Mouse (Mus musculus) kidney, postnatal 0 days (tissue): ENCODE results near the gene Tub. TPM values are rescaled to one million over a fixed set of nuclear protein-coding genes. Genes with fewer than 3 reads are reported as not detected.
A peak's percentile ranks its signal among the peaks of the same experiment; 100 is the strongest.

Experiments used
- ATAC-seq: fragments of 200-750 bp; cut with Nextera tagmentation; replicated peaks from 2 replicates; pipeline ENCODE4 v1.8.0; 2017; ENCODE audit warnings: low read depth, moderate number of reproducible peaks, moderate TSS enrichment, moderate library complexity; ENCODE audit not compliant: low FRiP score
- DNase-seq: peaks from one replicate; pipeline ENCODE4 v3.0.0-alpha.2; 2016; ENCODE audit warnings: low spot score
- H3K27ac ChIP-seq: fragments of 300-500 bp; sonication (generic); 2 replicates; pipeline ENCODE4 v1.5.1; 2014; ENCODE audit warnings: mild to moderate bottlenecking
- H3K27me3 ChIP-seq: fragments of 300-500 bp; sonication (generic); 2 replicates; pipeline ENCODE4 v1.6.1; 2014; ENCODE audit warnings: low read length, mixed read lengths; ENCODE audit not compliant: insufficient read depth
- H3K36me3 ChIP-seq: fragments of 300-500 bp; sonication (generic); 2 replicates; pipeline ENCODE4 v1.6.1; 2014; ENCODE audit warnings: low read length, mixed read lengths; ENCODE audit not compliant: insufficient read depth
- H3K4me1 ChIP-seq: fragments of 300-500 bp; sonication (generic); replicated peaks from 2 replicates; pipeline ENCODE4 v1.6.1; 2014; ENCODE audit warnings: antibody characterized with exemption, low read length, mixed read lengths; ENCODE audit not compliant: insufficient read depth
- H3K4me2 ChIP-seq: fragments of 300-500 bp; sonication (generic); 2 replicates; pipeline ENCODE4 v1.6.1; 2014; ENCODE audit warnings: mild to moderate bottlenecking, low read length, moderate library complexity, mixed read lengths
- H3K4me3 ChIP-seq: fragments of 300-500 bp; sonication (generic); replicated peaks from 2 replicates; pipeline ENCODE4 v1.5.1; 2014; ENCODE audit warnings: low read depth, low read length
- H3K9ac ChIP-seq: fragments of 300-500 bp; sonication (generic); 2 replicates; pipeline ENCODE4 v1.6.1; 2014; ENCODE audit warnings: low read depth, low read length
- H3K9me3 ChIP-seq: fragments of 300-500 bp; sonication (generic); replicated peaks from 2 replicates; pipeline ENCODE4 v1.6.1; 2016; ENCODE audit warnings: low read length, inconsistent platforms, mixed read lengths
- CTCF ChIP-seq: IDR thresholded peaks from 2 replicates; pipeline ENCODE4 v1.5.1; 2016; ENCODE audit warnings: antibody characterized with exemption, low read depth, mild to moderate bottlenecking, moderate library complexity
- WGBS: fragments of 180-500 bp; shearing (Covaris S2); extraction: QIAGEN DNeasy Blood & Tissue Kit; methylation state at CpG from one replicate; pipeline ENCODE4 v1.1.7; 2014; 5-methylcytosine and 5-hydroxymethylcytosine counted together
- polyA plus RNA-seq: library from polyadenylated mRNA; unstranded; fragments of >200 nt; fragmentation: Nextera tagmentation; extraction: Ambion mirVana; gene quantifications from 2 replicates; pipeline ENCODE4 v1.2.1, GENCODE M21; 2015

The Tub gene
- polyA plus RNA-seq = 0.33 and 0.36 TPM in 2 replicates

- peaks cover 21% of the 10 kb centered on the region for H3K27me3 ChIP-seq
- H3K4me1 ChIP-seq = no peaks in the 10 kb centered on the region; the same call in 1 of the 2 replicates
- H3K36me3 ChIP-seq = no peaks in the 10 kb centered on the region
- H3K9ac ChIP-seq = peak within 1 kb of the TSS; percentile 32; the same call in 1 of the 2 replicates
- WGBS = under 1% methylated on average over 43 of the region's 44 CpGs
- TF ChIP-seq CTCF = no peak
- H3K4me3 ChIP-seq = peak within 1 kb of the TSS; percentile 40
- DNase-seq (peak; percentile 72), ATAC-seq (peak; percentile 54; the same call in 1 of the 2 replicates)
- H3K9me3 ChIP-seq = no peaks in the 10 kb centered on the region
- peak within 1 kb of the TSS; percentile 87 for H3K4me2 ChIP-seq
- H3K27ac ChIP-seq = no peak within 1 kb of the TSS
Observed at GRCm38 (mm10) chr7:108950312-108950761, at the start of gene Tub. Tub (plus strand) TSS chr7:108950338.

- Histone ChIP-seq H3K36me3 (no peaks in the 10 kb centered on the region), H3K4me1 (no peaks in the 10 kb centered on the region), H3K4me2 (no peak overlapping the region), H3K4me3 (no peak overlapping the region), H3K27ac (no peak overlapping the region), H3K9me3 (no peaks in the 10 kb centered on the region), H3K27me3 (no peaks in the 10 kb centered on the region), H3K9ac (no peak overlapping the region)
- DNase-seq (no peak), ATAC-seq (no peak)
- 72% methylated on average over 2 of the region's 2 CpGs for WGBS
- TF ChIP-seq CTCF = no peak
Observed at GRCm38 (mm10) chr7:108903969-108904368, 46.2 kb upstream of the Tub start.

GRCm38 (mm10) chr7:108927043-108927442, 23.1 kb upstream of the Tub start:
- no peak overlapping the region for H3K9ac ChIP-seq
- H3K27me3 ChIP-seq = no peaks in the 10 kb centered on the region
- H3K4me1 ChIP-seq = no peaks in the 10 kb centered on the region
- no peak for ATAC-seq
- no peak for DNase-seq
- no peak overlapping the region for H3K4me2 ChIP-seq
- no peaks in the 10 kb centered on the region for H3K36me3 ChIP-seq
- H3K27ac ChIP-seq = no peak overlapping the region
- 75% methylated on average over 4 of the region's 4 CpGs for WGBS
- no peak for TF ChIP-seq CTCF
- no peak overlapping the region for H3K4me3 ChIP-seq
- no peaks in the 10 kb centered on the region for H3K9me3 ChIP-seq

- Histone ChIP-seq H3K27me3 (no peaks in the 10 kb centered on the region), H3K36me3 (no peaks in the 10 kb centered on the region), H3K4me2 (no peak overlapping the region), H3K9ac (no peak overlapping the region), H3K4me1 (no peaks in the 10 kb centered on the region), H3K4me3 (no peak overlapping the region), H3K9me3 (no peaks in the 10 kb centered on the region), H3K27ac (no peak overlapping the region)
- ATAC-seq = no peak
- DNase-seq = no peak
- TF ChIP-seq CTCF = no peak
- WGBS = 66% methylated on average over 11 of the region's 11 CpGs
Observed at GRCm38 (mm10) chr7:108928280-108929188, 21.6 kb upstream of the Tub start.

- no peak within 1 kb of the TSS for H3K9ac ChIP-seq
- H3K4me1 ChIP-seq = no peaks in the 10 kb centered on the region
- H3K27me3 ChIP-seq = no peaks in the 10 kb centered on the region
- no peak within 1 kb of the TSS for H3K4me3 ChIP-seq
- WGBS = 72% methylated on average over 6 of the region's 6 CpGs
- no peak within 1 kb of the TSS for H3K27ac ChIP-seq
- no peak for ATAC-seq
- no peaks in the 10 kb centered on the region for H3K9me3 ChIP-seq
- no peak for DNase-seq
- no peaks in the 10 kb centered on the region for H3K36me3 ChIP-seq
- TF ChIP-seq CTCF = no peak
- no peak within 1 kb of the TSS for H3K4me2 ChIP-seq
Observed at GRCm38 (mm10) chr7:108929726-108930393, 20.3 kb upstream of the Tub start, which contains the start of gene Nlrp10. Nlrp10 (minus strand) TSS chr7:108930178.
